Mouse (Mus musculus) embryonic facial prominence, embryonic 13.5 days (tissue): Measurements from ENCODE around the gene Ago4. TPM values are rescaled to one million over a fixed set of nuclear protein-coding genes. Genes with fewer than 3 reads are reported as not detected.
"Not testable (repeated sequence)": the region's sequence is repeated elsewhere in the genome, so short reads cannot be mapped to it uniquely, and the experiment has no call there.

Experiments
- ATAC-seq: fragments of 200-750 bp; cut with Nextera tagmentation; 2 replicates; pipeline ENCODE4 v1.8.0; 2017; ENCODE audit warnings: low read depth; ENCODE audit not compliant: insufficient number of reproducible peaks, insufficient read depth, low FRiP score, low TSS enrichment
- H3K27ac ChIP-seq: fragments of 300-500 bp; sonication (generic); 2 replicates; pipeline ENCODE4 v1.5.1; 2015; ENCODE audit warnings: moderate library complexity, mild to moderate bottlenecking, inconsistent platforms
- H3K27me3 ChIP-seq: fragments of 300-500 bp; sonication (generic); 2 replicates; pipeline ENCODE4 v1.6.1; 2015; ENCODE audit warnings: mild to moderate bottlenecking, inconsistent platforms
- H3K36me3 ChIP-seq: fragments of 300-500 bp; sonication (generic); 2 replicates; pipeline ENCODE4 v1.6.1; 2015; ENCODE audit warnings: mild to moderate bottlenecking, inconsistent platforms
- H3K4me1 ChIP-seq: fragments of 300-500 bp; sonication (generic); 2 replicates; pipeline ENCODE4 v1.6.1; 2015; ENCODE audit warnings: inconsistent platforms
- H3K4me2 ChIP-seq: fragments of 300-500 bp; sonication (generic); 2 replicates; pipeline ENCODE4 v1.6.1; 2015; ENCODE audit warnings: moderate library complexity, mild to moderate bottlenecking, inconsistent platforms
- H3K4me3 ChIP-seq: fragments of 300-500 bp; sonication (generic); 2 replicates; pipeline ENCODE4 v1.5.1; 2015; ENCODE audit warnings: mild to moderate bottlenecking, inconsistent platforms
- H3K9ac ChIP-seq: fragments of 300-500 bp; sonication (generic); 2 replicates; pipeline ENCODE4 v1.6.1; 2015; ENCODE audit warnings: mild to moderate bottlenecking, inconsistent platforms
- H3K9me3 ChIP-seq: fragments of 300-500 bp; sonication (generic); 2 replicates; pipeline ENCODE4 v1.6.1; 2016; ENCODE audit warnings: inconsistent platforms
- WGBS: fragments of 180-500 bp; shearing (Covaris S2); methylation state at CpG from one replicate; pipeline ENCODE4 v1.1.7; 2015; ENCODE audit warnings: mixed read lengths; 5-methylcytosine and 5-hydroxymethylcytosine counted together
- polyA plus RNA-seq: library from polyadenylated mRNA; unstranded; fragments of >200 nt; fragmentation: Nextera tagmentation; extraction: Ambion mirVana; gene quantifications from 2 replicates; pipeline ENCODE4 v1.2.1, GENCODE M21; 2015

Gene Ago4
- polyA plus RNA-seq, 1 experiment from 2014 or later: 3.9 TPM

- Histone ChIP-seq H3K4me1 (peaks cover 6% of the 10 kb centered on the region), H3K36me3 (no peaks in the 10 kb centered on the region), H3K4me2 (no peak overlapping the region), H3K27ac (no peak overlapping the region), H3K9ac (no peak overlapping the region), H3K4me3 (no peak overlapping the region), H3K9me3 (no peaks in the 10 kb centered on the region), H3K27me3 (no peaks in the 10 kb centered on the region)
- ATAC-seq: no peak
- 77% methylated on average over 7 of the region's 7 CpGs for WGBS
These were observed 18.9 kb upstream of the Ago4 start for GRCm38 (mm10) chr4:126552136-126552535.

- Histone ChIP-seq H3K36me3 (no peaks in the 10 kb centered on the region), H3K27ac (no peak overlapping the region), H3K9ac (no peak overlapping the region), H3K4me2 (no peak overlapping the region), H3K27me3 (no peaks in the 10 kb centered on the region), H3K4me3 (no peak overlapping the region), H3K4me1 (no peaks in the 10 kb centered on the region), H3K9me3 (no peaks in the 10 kb centered on the region)
- WGBS: 75% methylated on average over 2 of the region's 2 CpGs
- ATAC-seq: no peak
These were observed 12.9 kb upstream of the Ago4 start for GRCm38 (mm10) chr4:126546183-126546582.

DNA sequence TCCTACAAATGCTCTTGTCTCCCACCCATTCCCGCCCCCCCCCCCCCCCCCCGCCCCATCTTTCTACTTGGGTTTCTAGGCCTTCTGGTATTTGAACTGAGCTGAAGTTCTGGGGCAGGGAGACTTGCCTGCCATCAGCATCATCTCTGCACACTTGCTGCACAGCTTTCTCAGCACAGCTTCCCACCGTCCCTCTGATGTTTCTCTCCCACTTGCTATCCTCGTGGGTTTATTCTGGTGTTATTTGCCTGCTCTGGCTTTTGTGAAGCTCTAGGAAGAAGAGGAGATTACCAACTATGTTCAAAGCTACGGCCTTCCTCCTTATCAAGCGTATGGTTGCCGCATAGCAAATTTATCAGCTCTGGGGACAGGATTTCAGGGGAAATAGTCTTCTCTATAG is 12.4 kb upstream of the Ago4 start:
- ATAC-seq: no peak
- H3K9ac ChIP-seq: no peak overlapping the region
- H3K4me2 ChIP-seq: no peak overlapping the region
- WGBS: 69% methylated on average over 7 of the region's 7 CpGs
- H3K36me3 ChIP-seq: no peaks in the 10 kb centered on the region
- no peaks in the 10 kb centered on the region for H3K9me3 ChIP-seq
- no peak overlapping the region for H3K4me3 ChIP-seq
- H3K27me3 ChIP-seq: no peaks in the 10 kb centered on the region
- no peak overlapping the region for H3K27ac ChIP-seq
- H3K4me1 ChIP-seq: no peaks in the 10 kb centered on the region

DNA sequence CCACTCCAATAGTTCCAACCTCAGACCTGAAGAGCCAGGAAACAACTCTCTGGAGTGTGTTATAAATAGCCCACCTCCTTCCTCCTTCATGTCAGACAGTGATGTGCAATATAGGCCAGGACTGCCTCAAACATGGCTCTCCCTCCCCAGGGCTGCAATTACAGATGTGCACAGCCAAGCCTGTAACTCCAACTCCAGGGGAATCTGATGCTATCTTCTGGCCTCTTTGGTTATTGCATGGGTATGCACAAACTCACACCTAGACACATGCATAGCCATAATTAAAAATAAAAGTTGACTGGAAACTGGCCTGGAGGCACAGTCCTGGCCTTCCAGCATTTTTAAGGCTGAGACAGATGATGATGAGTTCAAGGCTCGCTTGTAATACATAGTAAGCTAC is 11.7 kb upstream of the Ago4 start:
- no peak for ATAC-seq
- H3K4me3 ChIP-seq: no peak overlapping the region
- no peak overlapping the region for H3K27ac ChIP-seq
- H3K4me1 ChIP-seq: no peaks in the 10 kb centered on the region
- H3K27me3 ChIP-seq: no peaks in the 10 kb centered on the region
- H3K9me3 ChIP-seq: no peaks in the 10 kb centered on the region
- H3K36me3 ChIP-seq: no peaks in the 10 kb centered on the region
- no peak overlapping the region for H3K4me2 ChIP-seq
- no peak overlapping the region for H3K9ac ChIP-seq
- 60% methylated on average over 1 of the region's 1 CpGs for WGBS

DNA sequence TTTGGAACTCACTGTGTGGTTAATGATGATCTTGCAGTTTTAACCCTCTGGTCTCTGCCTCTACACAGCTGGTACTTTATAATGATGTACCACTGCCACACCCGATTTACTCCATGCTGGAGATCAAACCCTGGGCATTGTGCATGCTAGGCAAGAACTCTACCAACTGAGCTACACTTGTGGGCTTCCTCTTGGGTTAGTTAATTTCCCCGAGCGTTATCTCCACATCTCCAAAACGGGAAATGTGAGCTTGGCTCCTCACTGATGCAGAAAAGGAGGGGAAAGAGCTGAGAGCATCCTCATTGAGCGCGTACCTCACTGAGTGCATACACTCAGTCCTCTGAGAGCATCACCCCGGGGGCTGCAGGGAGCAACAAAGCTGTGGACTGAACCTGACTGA is 9.6 kb upstream of the Ago4 start:
- Histone ChIP-seq H3K9ac (no peak overlapping the region), H3K9me3 (no peaks in the 10 kb centered on the region), H3K4me2 (no peak overlapping the region), H3K36me3 (no peaks in the 10 kb centered on the region), H3K4me1 (no peaks in the 10 kb centered on the region), H3K27me3 (peaks cover under 1% of the 10 kb centered on the region; the same call in 1 of the 2 replicates), H3K4me3 (no peak overlapping the region), H3K27ac (no peak overlapping the region)
- WGBS: 65% methylated on average over 7 of the region's 7 CpGs
- ATAC-seq: no peak

DNA sequence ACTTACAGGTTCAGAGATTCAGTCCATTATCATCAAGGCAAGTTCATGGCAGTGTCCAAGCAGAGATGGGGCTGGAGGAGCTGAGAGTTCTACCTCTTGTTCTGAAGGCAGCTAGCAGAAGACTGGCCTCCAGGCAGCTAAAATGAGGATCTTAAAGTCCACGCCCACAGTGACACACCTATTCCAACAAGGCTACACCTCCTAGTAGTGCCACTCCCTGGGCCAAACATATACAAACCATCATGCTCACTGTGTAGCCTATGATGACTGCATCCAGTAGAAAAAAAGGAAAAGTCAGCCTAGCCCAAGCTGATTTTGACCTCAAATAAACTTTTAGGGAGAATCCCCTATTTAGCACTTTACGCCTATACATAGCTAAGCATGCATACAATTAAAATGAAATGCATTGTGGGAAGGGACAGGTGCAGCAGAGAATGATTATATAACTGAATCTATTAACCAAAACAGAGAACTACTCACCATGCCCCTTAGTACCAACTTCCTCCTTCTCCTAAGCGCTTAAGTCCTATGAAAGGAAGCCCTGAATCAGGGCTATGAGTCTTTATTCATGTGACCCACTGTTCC is 7.3 kb upstream of the Ago4 start:
- H3K36me3 ChIP-seq: no peaks in the 10 kb centered on the region

DNA sequence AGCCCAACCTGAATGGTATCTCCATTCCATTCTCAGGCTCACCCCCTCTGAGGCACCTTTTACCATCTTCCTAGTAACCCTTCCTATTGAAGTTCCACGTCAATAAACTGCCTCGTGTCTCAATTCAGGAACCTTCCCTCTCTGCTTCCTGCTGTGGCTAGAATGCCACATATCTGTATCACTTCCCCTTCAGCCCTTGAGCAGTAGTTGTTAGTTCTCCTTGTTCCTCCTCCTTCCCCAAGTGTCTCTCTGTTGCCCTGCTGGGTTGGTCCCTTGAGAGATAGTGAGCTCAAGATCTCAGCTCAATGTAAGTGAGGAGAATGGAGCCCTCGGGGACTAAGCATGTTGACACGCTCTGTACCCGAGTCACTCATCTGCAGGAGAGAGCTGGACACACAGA is 3.6 kb upstream of the Ago4 start:
- ATAC-seq: no peak
- peaks cover 6% of the 10 kb centered on the region for H3K27me3 ChIP-seq
- 71% methylated on average over 5 of the region's 5 CpGs for WGBS

More for the DNA sequence above, 7.3 kb upstream of the Ago4 start:
- H3K27me3 ChIP-seq: peaks cover 6% of the 10 kb centered on the region
- H3K27ac ChIP-seq: no peak overlapping the region
- H3K9ac ChIP-seq: no peak overlapping the region
- H3K4me2 ChIP-seq: no peak overlapping the region
- no peaks in the 10 kb centered on the region for H3K9me3 ChIP-seq
- no peak overlapping the region for H3K4me3 ChIP-seq
- no peaks in the 10 kb centered on the region for H3K4me1 ChIP-seq
- 85% methylated on average over 3 of the region's 3 CpGs for WGBS
- ATAC-seq: no peak

DNA sequence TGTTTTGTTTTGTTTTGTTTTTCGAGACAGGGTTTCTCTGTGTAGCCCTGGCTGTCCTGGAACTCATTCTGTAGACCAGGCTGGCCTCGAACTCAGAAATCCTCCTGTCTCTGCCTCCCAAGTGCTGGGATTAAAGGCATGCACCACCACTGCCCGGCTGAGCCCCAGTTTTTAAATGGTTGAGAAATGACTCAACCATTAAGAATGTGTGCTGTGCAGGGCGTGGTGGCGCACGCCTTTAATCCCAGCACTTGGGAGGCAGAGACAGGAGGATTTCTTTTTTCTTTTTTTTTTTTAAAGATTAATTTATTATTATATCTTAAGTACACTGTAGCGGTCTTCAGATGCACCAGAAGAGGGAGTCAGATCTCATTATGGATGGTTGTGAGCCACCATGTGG is 2.4 kb upstream of the Ago4 start:
- H3K36me3 ChIP-seq, H3K9me3 ChIP-seq, H3K4me1 ChIP-seq, H3K27ac ChIP-seq, H3K4me3 ChIP-seq, H3K9ac ChIP-seq, H3K27me3 ChIP-seq, H3K4me2 ChIP-seq, ATAC-seq: not testable (repeated sequence)
- WGBS: 94% methylated on average over 7 of the region's 7 CpGs

More for the DNA sequence above, 3.6 kb upstream of the Ago4 start:
- Histone ChIP-seq H3K9ac (no peak overlapping the region), H3K27ac (no peak overlapping the region), H3K4me3 (no peak overlapping the region), H3K9me3 (no peaks in the 10 kb centered on the region), H3K4me2 (no peak overlapping the region), H3K4me1 (peaks cover 8% of the 10 kb centered on the region), H3K36me3 (no peaks in the 10 kb centered on the region)

DNA sequence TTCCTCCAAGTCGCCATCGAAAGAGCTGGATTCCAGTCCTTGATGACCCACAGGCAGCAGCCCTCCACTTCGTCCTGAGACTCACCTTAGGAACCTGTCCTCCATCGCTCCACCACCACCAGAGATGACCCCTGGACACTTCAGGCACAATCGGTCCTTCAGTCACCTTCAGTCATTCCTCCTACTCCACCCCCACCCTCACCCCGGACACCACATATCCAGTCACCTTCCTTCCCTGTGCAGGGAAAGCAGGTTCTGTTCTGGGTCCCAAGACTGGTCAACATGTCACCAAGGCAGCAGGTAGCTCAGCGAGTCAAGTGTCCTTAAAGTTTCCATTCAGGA is 428 bp upstream of the Ago4 start:
- Histone ChIP-seq H3K36me3 (no peaks in the 10 kb centered on the region), H3K4me1 (peaks cover 10% of the 10 kb centered on the region), H3K27me3 (peaks cover 6% of the 10 kb centered on the region), H3K9ac (peak overlapping the region; percentile 88), H3K9me3 (no peaks in the 10 kb centered on the region), H3K4me2 (peak overlapping the region; percentile 92), H3K4me3 (peak overlapping the region; percentile 91), H3K27ac (no peak overlapping the region; the same call in 1 of the 2 replicates)
- no peak for ATAC-seq
- WGBS: 6% methylated on average over 7 of the region's 7 CpGs

- H3K4me1 ChIP-seq: peaks cover 10% of the 10 kb centered on the region
- peaks cover under 1% of the 10 kb centered on the region; the same call in 1 of the 2 replicates for H3K27me3 ChIP-seq
- peak overlapping the region; percentile 92 for H3K4me2 ChIP-seq
- no peak overlapping the region for H3K27ac ChIP-seq
- ATAC-seq: no peak
- peak overlapping the region; percentile 91 for H3K4me3 ChIP-seq
- 38% methylated on average over 5 of the region's 5 CpGs for WGBS
- H3K9ac ChIP-seq: peak overlapping the region; percentile 88
- no peaks in the 10 kb centered on the region for H3K36me3 ChIP-seq
- no peaks in the 10 kb centered on the region for H3K9me3 ChIP-seq
These were observed 980 bp downstream of the Ago4 start for GRCm38 (mm10) chr4:126532292-126532691.

- H3K36me3 ChIP-seq: 0 out of 2 replicates have a peak, but pooled peaks cover under 1% of the 10 kb centered on the region
- H3K27ac ChIP-seq: no peak overlapping the region
- no peak overlapping the region for H3K4me2 ChIP-seq
- WGBS: 91% methylated on average over 5 of the region's 5 CpGs
- no peak for ATAC-seq
- H3K27me3 ChIP-seq: no peaks in the 10 kb centered on the region
- H3K9ac ChIP-seq: no peak overlapping the region
- H3K4me1 ChIP-seq: 0 out of 2 replicates have a peak, but pooled peaks cover 1% of the 10 kb centered on the region
- no peaks in the 10 kb centered on the region for H3K9me3 ChIP-seq
- no peak overlapping the region for H3K4me3 ChIP-seq
These were observed 6.4 kb downstream of the Ago4 start for GRCm38 (mm10) chr4:126526828-126527227.

- H3K4me1 ChIP-seq: no peaks in the 10 kb centered on the region
- H3K9ac ChIP-seq: no peak overlapping the region
- H3K9me3 ChIP-seq: no peaks in the 10 kb centered on the region
- ATAC-seq: no peak
- H3K36me3 ChIP-seq: peaks cover 5% of the 10 kb centered on the region; the same call in 1 of the 2 replicates
- no peak overlapping the region for H3K27ac ChIP-seq
- no peak overlapping the region for H3K4me3 ChIP-seq
- no peaks in the 10 kb centered on the region for H3K27me3 ChIP-seq
- WGBS: 82% methylated on average over 3 of the region's 3 CpGs
- H3K4me2 ChIP-seq: no peak overlapping the region
These were observed 7.1 kb downstream of the Ago4 start for GRCm38 (mm10) chr4:126526164-126526563.
